Mouse (Mus musculus) testis, postnatal 14 days (tissue): ENCODE measurements around the gene Gm20388.
A peak's percentile ranks its signal among the peaks of the same experiment; 100 is the strongest.
"Not testable (repeated sequence)": the region's sequence is repeated elsewhere in the genome, so short reads cannot be mapped to it uniquely, and the experiment has no call there.

ENCODE experiments used
- DNase-seq: peaks from one replicate; pipeline ENCODE4 v3.0.0; 2021; ENCODE audit warnings: low spot score

The Gm20388 gene

DNA sequence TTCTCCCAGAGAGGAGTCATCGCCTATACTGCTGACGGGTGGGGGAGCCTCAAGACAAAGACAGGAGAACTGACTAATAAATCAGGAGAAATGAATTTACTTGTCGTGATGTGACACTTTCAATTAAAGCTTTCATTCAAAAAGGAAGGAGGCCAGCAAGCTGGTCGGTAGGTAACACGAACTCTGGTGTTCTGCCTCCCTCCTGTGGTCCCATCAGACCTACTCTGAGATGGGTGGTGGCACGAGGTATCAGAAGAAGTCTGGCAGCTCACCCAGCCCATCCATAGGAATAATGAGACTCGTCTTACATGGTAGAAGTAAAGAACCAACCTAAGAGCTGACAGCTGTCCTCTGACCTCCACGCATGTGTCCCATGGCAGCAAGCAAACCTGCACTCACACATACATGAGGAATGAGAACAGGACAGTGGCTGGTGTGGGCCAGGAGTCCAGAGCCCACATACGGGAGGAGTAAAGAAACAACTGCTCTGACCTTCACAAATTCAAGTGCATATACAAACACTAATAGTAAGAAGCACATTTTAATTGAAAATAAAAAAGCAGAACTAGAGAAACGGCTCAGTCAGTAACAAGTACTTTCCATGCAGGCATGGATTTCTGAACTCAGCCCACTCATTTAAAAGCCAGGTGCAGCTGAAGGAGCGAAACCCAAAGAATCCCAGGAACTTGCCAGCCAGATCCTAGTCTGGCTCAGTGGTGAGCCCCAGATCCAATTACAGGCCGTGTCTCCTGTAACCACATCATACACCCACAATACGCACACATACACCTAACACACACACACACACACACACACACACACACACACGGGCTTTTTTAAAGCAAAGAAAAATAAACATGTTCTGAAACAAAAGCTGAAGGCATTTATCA is 3093.6 kb downstream of the Gm20388 start:
- no peak for DNase-seq

DNA sequence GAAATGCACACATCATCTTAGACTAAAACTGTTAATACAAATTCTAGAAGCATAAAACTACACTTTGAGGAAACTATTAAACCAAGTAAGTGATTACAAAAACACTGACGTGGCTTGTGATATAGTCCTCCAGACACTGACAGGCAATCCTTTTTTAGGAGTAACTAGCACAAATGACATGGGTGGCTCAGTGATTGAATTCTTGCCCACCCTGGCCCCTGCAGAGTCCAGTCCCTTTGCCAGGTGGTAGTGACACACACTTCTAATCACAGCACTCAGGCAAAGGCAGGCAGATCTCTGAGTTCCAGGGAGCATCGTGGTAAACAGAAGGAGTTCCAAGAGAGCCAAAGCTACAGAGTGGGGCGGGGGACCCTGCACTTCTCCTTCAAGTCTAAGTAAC is 3094.7 kb downstream of the Gm20388 start:
- no peak for DNase-seq

DNA sequence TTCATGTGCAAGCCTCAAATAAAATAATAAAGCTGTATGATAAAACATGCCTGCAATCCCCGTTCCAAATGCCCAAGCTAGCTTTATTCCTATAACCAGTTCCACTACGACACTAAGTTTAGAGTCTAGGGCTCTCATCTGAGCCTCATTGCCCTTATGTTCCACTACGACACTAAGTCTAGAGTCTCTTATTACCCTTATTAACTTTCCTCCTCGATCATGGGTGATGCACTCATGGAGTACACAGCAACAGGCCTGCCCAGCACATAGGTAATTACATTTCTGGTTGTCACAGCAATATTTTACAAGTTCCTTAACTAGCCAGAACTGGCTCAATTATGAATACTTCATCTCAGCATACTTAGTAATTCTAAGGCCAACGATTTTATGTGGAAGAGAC is 3095.2 kb downstream of the Gm20388 start:
- no peak for DNase-seq

DNA sequence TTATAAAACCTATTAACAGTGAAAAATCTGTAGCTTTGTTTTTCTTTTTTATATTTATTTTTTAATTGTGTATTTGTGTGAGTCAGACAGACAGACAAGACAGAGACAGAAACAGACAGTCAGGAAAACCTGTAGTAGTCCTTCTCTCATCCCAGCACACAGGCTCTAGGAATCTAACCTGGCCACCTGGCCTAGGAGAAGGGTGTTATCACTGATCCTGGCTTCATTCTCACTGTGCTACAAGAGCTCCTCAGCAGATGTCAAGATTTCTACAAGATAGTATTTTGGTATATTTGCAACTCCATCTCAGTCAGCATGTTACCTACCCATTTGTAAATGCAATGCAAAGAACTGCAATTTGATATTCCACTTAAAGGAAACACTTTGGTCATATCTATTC is 3100.7 kb downstream of the Gm20388 start:
- DNase-seq, result no peak

DNA sequence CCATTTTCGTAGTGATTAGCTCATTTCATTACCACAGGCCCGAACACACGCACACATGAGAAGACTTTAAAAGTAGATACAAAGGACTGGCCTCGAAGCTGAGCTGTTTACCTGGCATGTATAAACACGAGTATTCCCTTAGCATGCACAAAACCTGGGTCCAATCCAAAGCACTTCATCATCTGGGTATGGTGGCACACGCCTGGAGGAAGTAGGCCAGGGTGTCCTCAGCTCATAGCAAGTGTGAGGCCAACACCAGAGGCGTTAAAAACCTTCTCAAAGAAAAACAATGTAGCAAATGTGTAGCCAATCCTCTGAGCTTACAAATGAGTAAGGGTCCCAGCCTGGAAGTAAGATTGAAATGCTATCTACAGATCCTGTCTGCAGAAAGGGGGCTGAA is 3103.8 kb downstream of the Gm20388 start:
- DNase-seq, result no peak

DNA sequence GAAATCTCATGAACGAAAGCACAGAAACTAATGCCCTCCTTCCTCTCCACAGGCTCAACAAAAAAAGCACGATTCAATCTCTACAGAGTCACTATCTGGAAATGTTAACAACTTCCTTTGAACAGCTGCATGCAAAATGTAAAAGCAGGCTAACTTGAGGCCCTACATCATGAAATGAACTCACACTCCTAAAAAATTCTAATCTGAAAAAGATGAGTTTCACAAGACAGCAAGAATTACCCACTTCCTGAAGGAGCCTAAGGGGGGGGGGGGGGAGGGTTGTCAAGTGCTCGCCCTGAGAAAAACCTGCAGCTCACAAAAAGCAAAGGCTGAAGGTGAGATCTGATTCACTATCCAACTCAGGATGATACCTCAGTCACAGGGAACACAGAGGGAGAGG is 3104.4 kb downstream of the Gm20388 start:
- no peak for DNase-seq

DNA sequence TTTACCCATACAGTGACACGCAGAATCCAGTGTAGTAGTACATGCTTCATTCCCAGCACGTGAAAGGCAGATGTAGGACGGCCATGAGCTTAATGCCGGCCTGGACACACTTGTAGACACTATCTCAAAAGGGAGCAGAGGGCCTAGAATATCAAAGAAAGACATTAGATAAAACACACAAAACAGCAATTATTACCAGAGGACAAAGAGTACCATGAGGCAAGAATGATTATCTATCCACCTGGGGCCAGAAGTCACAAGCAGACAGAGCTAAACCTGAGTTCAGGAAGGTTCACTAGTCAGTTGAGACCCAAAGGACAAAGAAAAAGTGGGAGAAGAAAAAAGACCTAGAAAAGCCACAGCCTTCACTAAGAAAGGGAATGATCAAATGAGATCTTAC is 3106.5 kb downstream of the Gm20388 start:
- DNase-seq, result no peak

DNA sequence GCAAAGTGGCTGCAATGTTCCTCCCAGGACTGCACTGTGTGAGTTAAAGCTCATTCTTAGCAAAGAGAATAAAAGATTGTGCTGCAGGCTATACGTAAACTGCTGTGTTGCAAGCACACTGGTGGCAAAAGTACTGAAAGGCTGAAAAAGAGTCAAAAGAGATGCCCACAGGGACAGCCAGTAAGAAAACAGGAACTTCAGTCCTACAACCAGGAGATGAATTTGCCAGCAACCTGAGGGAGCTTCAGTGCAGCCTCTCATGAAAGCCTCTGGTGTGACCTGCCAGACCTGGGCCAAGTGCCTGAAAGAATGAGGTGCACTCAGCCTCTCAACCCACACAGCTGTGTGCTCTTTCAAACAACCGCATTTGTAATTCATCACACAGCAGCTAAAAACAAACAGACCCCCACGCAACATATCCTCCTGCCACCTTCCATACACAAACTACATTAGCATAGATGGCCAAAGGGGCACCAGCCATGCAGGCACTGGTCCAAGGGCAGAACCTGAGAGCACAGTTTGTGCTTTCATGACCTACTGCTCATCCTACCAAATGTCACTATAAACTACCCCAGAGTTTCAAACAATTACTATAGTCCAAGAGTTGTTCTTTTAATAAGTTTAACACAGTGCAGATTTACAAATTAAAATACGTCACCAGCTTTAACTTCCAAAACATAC is 3108.0 kb downstream of the Gm20388 start:
- no peak for DNase-seq

DNA sequence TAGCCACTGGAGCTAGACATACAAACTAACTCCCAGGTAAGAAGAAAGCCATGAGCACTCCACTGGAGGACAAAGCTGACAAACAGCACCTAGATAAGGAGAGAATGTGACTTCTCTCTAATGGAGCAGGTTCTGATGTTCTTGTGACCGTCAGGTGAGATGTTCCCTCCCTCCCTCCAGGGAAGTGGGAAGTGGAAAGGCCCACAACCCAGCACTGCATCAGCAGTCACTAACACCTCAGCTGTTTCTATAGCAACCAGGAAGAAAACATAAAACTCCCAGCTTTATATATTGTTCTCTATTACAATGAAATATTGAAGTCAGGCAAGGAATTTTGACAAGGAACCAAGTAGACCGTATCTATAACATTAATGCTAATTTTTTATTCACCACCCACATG is 3109.4 kb downstream of the Gm20388 start:
- no peak for DNase-seq

DNA sequence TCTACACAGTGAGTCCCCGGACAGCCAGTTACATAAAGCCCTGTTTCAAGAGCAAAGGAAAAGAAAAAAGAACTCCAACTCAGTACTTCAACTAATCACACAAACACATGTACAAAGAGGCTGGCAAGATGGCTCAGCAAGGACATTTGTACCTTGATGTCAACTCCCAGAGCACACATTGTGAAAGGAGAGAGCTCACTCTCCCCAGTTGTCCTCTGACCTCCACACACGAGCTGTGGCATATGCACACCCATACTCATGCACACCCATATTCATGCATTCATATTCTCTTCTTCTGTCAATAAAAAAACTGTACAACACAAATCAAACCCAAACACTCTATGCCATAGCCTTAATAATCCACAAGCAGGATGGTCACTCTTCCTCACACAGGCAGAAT is 3110.2 kb downstream of the Gm20388 start:
- DNase-seq, result no peak

DNA sequence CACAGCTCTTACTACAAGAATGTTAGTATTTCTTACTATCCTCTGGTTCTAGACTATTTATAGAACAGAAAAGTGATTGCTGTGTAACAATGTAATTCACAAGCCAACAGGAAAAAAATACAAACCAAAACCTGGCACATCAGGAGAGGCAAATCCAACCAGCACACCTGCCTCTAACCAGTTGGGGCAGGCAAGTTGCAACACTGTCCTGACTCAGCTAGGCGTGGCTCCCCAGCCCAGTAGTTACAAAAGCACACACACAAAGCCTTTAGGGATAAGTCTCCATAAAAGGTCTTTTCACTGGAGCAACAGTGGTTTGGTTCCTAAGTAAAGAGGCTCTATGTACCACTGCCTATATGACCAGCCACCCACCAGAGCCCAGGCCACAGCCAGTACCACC is 3110.6 kb downstream of the Gm20388 start:
- peak; percentile 71 for DNase-seq

DNA sequence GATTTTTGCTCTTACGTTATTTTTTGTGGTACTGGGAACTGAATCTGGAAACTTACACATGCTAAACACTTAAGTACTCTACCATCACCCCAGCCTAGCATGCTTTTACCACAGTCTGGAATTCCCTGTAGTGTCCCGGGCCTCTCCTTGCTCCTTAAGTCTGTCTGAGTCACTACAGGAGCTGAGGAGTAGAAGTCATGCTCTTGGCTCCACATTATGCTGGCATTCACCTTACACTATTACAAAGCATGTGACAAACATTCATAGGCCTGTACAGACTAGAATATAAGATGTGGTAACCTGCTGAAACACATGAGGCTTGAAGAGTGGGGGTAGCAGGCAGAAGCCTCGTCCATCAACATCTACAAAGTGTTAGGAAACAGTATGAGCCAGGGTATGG is 3112.1 kb downstream of the Gm20388 start:
- no peak for DNase-seq

DNA sequence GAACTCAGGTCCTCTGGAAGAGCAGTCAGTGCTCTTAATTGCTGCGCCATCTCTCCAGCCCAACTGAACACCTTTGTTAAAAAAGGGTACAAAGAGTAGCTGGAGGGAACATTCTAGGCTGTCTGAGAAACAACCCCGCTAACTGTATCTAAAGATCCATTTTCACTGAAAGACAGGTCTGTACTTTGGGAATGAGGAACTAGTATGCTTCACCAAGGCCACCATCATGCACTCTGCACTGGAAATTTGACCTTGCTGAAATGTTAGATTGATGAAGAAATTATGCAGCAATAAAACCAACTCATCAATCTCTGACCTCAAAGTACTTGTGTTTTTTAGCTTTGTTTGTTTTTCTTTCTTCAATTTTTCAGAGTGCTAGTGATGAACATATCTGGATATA is 3113.6 kb downstream of the Gm20388 start:
- DNase-seq, result no peak

DNA sequence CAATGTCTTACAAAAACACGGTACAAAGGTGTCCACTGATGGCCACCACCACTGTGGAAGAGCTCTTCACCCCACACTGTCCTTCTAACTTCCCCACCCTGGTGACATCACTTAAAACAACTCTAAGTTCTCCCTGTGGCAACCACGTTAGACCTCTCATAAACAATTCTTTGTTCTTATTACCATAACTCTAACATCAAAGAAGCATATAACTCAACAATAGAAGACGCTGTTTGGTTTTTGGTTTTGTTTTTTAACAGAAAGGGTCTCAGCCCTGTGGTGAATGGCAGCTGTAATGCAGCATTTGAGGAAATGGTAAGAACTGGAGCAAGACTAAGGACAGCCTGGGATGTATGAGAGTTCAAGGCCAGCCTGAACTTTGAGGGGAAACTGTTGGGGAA is 3115.3 kb downstream of the Gm20388 start:
- no peak for DNase-seq

DNA sequence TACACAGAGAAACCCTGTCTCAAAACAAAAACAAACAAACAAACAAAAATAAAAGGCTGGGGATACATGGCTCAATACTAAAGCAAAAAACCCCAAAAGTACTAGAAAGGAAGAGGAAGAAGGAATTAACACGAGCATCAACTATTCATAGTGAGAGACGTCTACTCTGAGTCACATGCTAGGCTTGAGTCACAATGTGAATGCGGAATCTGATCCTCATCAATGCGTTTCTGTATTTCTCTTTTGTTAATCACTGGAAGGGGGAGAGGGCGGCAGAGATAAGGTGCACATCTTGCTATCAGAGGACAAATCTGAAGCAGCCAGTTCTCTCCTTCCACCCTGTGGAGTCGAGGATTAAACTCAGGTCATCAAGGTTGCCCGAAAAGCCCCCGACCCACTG is 3117.1 kb downstream of the Gm20388 start:
- DNase-seq, result no peak

DNA sequence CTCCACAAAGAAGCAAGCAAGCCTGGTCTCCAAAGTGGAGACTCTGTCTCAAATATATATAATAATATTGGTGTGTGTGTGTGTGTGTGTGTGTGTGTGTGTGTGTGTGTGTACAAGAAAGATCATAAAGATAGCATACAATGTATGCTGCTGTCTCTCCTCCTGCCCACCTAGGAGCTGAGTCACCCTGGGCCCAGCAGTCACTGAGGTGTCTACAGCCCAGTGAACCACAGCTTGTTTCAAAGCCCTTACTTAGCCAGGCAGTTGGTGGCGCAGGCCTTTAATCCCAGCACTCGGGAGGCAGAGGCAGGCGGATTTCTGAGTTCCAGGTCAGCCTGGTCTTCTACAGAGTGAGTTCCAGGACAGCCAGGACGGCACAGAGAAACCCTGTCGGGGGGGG is 3119.4 kb downstream of the Gm20388 start:
- DNase-seq, result not testable (repeated sequence)

DNA sequence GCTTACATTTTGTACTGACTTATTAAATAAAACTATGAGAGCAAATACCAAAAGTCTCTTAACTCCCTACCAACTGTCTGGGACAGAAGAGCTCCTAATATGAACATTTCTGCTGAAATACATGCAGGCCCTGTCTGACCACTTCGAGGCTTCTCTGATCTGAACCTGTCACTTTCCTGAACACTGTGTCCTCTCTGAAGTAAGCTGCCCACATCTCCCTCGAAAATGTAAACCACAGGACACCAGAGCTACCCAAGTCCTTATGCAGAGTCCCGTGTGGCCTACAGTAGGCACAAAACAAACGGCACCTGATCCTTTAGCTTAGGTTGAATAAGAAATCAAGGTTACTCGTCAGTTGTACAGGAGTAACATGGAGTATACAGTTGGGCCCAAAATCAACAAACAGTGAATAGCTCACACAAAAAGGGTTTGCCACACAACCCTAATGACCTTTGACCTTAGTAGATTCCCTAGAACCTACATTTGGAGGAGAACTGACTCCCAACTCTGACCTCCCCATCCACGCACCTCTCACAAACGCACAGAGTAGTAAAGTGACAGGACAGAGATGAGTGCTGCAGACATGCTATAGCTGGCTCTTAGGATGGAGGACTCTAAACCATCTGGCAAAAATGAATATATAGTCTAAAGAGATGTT is 3120.8 kb downstream of the Gm20388 start:
- no peak for DNase-seq

DNA sequence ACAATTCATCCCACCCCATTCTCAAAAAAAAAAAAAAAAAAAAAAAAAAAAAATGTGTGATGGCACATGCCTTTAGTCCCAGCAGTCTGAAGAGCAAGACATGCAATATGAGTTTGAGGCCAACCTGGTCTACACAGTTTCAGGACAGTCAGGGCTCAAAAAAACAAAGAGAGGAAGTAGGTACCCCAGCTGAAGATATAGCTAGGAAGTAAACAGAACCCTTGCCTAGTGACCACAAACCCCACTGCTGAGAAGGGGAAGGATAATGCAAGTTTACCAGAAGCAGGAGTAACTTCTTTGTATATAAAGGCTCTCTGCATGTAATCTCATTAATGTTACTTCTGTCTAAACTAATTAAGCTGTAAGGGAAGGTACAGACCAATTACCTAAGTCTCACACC is 3122.1 kb downstream of the Gm20388 start:
- DNase-seq, result no peak

DNA sequence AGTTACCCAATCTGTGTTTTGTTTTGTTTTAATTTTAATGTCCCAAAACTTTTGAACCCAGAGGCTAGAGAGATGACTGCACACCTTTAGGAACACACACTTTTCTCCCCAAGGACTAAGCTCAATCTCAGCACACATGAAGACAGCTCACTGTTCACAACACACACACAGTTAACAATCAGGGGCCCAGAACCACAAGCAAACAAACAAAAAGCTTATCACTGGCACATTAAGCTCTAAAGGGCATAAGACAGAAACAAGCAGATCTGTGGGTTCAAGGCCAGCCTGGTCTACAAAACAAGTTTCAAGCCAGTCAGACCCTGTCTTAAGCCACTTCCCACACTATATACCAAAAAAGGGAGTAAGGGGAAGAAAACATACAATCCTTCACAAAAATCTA is 3122.8 kb downstream of the Gm20388 start:
- DNase-seq, result no peak

DNA sequence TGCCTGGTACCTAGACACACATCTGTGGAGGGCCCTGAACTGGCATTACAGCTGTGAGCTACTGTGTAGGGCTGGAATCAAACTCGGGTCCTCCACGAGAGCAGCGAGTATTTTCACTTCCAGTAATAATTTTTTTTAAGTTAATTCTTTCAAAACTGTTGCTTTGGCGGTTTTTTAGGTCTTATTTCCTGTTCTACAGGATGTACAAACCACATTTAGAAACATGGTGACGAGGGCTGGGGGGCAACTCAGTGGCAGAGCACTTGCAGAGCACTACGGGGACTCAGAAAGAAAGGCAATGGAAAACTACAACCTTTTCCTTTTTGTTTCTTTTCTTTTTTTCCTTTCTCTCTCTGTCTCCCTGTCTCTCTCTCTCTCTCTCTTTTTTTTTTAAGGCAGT is 3123.5 kb downstream of the Gm20388 start:
- DNase-seq, result no peak

DNA sequence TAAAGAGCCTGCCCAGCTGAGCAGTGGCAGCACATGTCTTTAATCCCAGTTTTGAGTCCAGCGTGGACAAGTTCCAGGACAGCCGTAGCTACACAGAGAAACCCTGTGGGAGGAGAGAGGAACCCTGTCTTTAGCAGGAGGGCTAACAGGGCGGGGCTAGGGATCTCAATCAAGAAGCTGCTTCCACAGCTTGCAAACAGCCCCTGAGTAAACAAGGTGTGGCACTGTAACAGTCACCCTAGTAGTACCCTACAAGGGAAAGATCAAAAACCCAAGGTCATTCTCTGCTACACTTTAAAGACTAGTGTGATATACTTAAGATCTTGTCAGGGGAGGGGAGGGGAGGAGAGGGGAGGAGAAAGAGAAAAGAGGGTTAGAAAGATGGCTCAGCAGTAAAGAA is 3126.3 kb downstream of the Gm20388 start:
- DNase-seq, result no peak

DNA sequence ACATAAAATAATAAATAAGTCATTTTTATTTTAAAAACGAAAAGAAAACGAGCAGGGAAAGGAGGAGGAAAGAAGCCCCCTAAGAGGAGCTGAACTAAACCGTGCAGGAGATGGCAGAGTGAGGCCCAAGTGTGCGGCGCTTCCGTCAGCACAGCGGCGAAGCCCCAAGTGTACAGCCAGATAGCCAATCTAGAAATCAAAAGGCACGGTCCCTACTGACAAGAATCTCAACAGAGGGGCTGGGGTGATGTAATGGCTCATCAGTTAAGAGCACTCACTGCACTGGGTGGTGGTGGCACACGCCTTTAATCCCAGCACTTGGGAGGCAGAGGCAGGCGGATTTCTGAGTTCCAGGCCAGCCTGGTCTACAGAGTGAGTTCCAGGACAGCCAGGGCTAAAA is 3126.8 kb downstream of the Gm20388 start:
- no peak for DNase-seq

DNA sequence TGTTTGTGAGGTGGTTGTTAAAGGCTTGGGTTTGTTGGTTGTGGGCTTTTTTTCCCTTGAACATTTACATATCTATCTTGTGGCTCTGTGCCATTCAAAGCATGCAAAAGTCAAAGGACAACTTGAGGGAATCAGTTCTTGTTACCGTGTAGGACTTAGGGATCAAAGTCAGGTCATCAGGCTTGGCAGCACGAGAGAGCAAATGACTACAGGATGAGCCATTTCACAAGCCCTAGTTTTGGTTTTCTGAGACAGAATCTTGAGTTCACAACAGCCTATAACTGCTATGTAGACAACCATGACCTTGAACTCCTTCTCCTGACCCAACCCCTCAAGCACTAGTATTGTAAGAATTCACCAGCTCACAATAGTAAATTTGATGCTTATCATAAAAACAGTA is 3127.7 kb downstream of the Gm20388 start:
- no peak for DNase-seq
